Mouse (Mus musculus) forebrain, embryonic 11.5 days (tissue): Measurements from ENCODE around the gene Tcf7. TPM values are rescaled to one million over a fixed set of nuclear protein-coding genes. Genes with fewer than 3 reads are reported as not detected.

ENCODE experiments used
- ATAC-seq: fragments of 200-750 bp; cut with Nextera tagmentation; replicated peaks from 2 replicates; pipeline ENCODE4 v1.8.0; 2017; ENCODE audit warnings: moderate TSS enrichment; ENCODE audit not compliant: low FRiP score
- DNase-seq: peaks from one replicate; pipeline ENCODE4 v3.0.0-alpha.2; 2017; ENCODE audit warnings: low spot score
- H3K27ac ChIP-seq: fragments of 300-500 bp; sonication (generic); 2 replicates; pipeline ENCODE4 v1.5.1; 2014; ENCODE audit warnings: low read depth, low read length
- H3K27me3 ChIP-seq: fragments of 300-500 bp; sonication (generic); 2 replicates; pipeline ENCODE4 v1.6.1; 2014; ENCODE audit warnings: mild to moderate bottlenecking, low read length, mixed read lengths; ENCODE audit not compliant: control insufficient read depth, insufficient read depth
- H3K36me3 ChIP-seq: fragments of 300-500 bp; sonication (generic); 2 replicates; pipeline ENCODE4 v1.6.1; 2014; ENCODE audit warnings: mild to moderate bottlenecking, low read length, moderate library complexity, mixed read lengths; ENCODE audit not compliant: control insufficient read depth, insufficient read depth
- H3K4me1 ChIP-seq: fragments of 300-500 bp; sonication (generic); replicated peaks from 2 replicates; pipeline ENCODE4 v1.6.1; 2014; ENCODE audit warnings: low read length, mixed read lengths; ENCODE audit not compliant: control insufficient read depth, insufficient read depth
- H3K4me2 ChIP-seq: fragments of 300-500 bp; sonication (generic); 2 replicates; pipeline ENCODE4 v1.6.1; 2014; ENCODE audit warnings: low read depth, mild to moderate bottlenecking, low read length, moderate library complexity, mixed read lengths; ENCODE audit not compliant: severe bottlenecking
- H3K4me3 ChIP-seq: fragments of 300-500 bp; sonication (generic); 2 replicates; pipeline ENCODE4 v1.5.1; 2014; ENCODE audit warnings: low read depth, low read length
- H3K9ac ChIP-seq: fragments of 300-500 bp; sonication (generic); 2 replicates; pipeline ENCODE4 v1.6.1; 2014; ENCODE audit warnings: low read length
- H3K9me3 ChIP-seq: fragments of 300-500 bp; sonication (generic); 2 replicates; pipeline ENCODE4 v1.6.1; 2016; ENCODE audit warnings: low read length, mixed read lengths; ENCODE audit not compliant: control insufficient read depth
- WGBS: fragments of 180-500 bp; shearing (Covaris S2); extraction: QIAGEN DNeasy Blood & Tissue Kit; methylation state at CpG from one replicate; pipeline ENCODE4 v1.1.7; 2014; 5-methylcytosine and 5-hydroxymethylcytosine counted together
- polyA plus RNA-seq: library from polyadenylated mRNA; unstranded; fragments of >200 nt; fragmentation: Nextera tagmentation; extraction: Ambion mirVana; gene quantifications from 2 replicates; pipeline ENCODE4 v1.2.1, GENCODE M21; 2014

Gene Tcf7
- polyA plus RNA-seq, 1 experiment from 2014 or later: 9.6 TPM

DNA sequence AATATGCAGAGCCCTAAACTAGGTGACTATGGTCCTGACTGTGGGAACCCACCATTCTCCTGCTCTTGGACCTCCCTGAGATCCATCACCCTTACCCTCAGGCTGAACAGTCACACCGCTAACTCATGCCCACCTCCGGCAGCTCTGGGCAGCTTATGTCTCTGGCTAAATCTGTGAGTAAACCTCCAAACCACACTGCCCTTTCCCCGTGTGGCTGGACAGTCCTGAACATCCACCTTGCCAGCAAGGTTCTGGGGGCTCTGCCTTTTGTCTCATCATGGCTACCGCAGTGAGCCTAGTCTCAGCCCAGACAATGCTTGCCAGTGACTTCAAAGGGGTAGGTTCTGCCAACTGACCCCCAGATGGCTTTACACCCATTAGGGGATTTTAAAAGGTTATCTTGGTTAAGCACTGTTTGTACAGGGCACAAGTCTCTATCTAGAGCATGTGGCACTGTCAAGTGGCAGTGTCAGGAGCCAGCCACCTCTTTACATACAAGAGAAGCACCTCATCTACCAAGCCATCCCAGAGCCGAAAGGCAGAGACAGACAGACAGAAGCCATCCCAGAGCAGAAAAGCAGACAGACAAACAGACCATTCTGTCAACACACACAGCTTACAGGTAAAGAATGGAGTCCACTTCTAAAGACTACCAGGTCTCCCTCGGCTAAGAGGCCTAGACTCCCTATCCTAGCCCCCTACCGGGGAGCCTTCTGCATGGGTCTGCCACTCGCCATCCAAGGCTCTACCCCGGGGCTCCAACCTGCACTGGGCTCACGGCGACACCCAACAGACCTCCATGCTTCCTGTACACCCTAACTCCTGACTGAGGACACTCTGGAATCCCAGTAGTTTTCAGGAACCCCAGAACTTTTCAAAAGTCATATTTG, 2.0 kb downstream of the Tcf7 start:
- 91% methylated on average over 11 of the region's 11 CpGs for WGBS
- H3K9ac ChIP-seq: no peak overlapping the region
- H3K27ac ChIP-seq: no peak overlapping the region
- no peaks in the 10 kb centered on the region for H3K9me3 ChIP-seq
- DNase-seq: no peak
- H3K4me1 ChIP-seq: peaks cover 11% of the 10 kb centered on the region
- H3K27me3 ChIP-seq: peaks cover 28% of the 10 kb centered on the region
- no peak overlapping the region for H3K4me2 ChIP-seq
- no peaks in the 10 kb centered on the region for H3K36me3 ChIP-seq
- ATAC-seq: no peak
- no peak overlapping the region for H3K4me3 ChIP-seq

DNA sequence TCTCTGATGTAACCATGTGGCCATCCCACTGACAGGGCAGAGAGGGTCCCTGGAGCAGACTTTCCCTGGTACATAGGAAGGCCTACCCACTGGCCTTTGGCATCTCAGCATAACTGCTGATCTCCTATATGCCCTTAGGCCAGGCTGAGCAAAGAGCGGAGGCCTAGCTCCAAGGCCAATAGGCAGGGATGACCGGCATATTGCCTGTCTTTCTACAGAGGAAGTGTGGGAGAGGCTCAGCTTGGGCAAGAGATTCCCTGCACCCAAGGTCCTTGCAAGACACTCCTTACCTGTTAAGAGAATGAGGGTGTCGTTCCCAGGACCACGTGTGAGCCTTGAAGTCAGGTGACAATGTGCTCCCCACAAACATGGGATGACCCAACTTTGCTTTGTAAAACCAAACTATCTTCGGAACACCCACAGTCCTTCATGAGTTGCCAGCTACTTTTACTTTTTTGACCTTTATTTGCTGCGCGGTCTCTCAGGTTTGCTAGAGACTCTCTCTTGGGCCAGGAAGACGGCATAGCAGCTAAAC, 3.1 kb downstream of the Tcf7 start:
- ATAC-seq (no peak), DNase-seq (no peak)
- H3K27me3 ChIP-seq: peaks cover 18% of the 10 kb centered on the region
- peaks cover 11% of the 10 kb centered on the region for H3K4me1 ChIP-seq
- 92% methylated on average over 8 of the region's 8 CpGs for WGBS
- H3K9ac ChIP-seq: no peak overlapping the region
- H3K4me2 ChIP-seq: no peak overlapping the region
- no peaks in the 10 kb centered on the region for H3K9me3 ChIP-seq
- no peaks in the 10 kb centered on the region for H3K36me3 ChIP-seq
- no peak overlapping the region for H3K4me3 ChIP-seq
- no peak overlapping the region for H3K27ac ChIP-seq

DNA sequence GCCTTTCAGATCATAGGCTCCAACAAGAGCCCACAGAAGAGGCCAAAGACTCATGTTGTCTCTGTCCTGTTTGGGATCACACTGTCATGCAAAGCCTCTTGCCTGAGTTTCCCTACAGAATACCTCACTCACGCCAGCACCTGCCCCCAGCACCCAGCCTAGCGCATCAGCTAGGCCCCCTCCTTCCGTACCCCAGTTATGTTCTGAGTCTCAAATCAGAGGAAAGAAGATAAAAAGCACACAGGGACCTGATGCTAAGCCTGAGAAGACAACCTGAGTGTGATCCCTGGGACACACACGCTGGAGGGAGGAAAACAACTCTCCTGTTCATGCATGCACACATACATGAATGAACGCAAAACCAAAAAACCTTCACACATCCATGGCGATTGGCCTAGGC, 3.8 kb downstream of the Tcf7 start:
- H3K27me3 ChIP-seq: peaks cover 12% of the 10 kb centered on the region; the same call in 1 of the 2 replicates
- WGBS: 87% methylated on average over 6 of the region's 6 CpGs
- H3K27ac ChIP-seq: no peak overlapping the region
- DNase-seq (no peak), ATAC-seq (no peak)
- no peaks in the 10 kb centered on the region for H3K9me3 ChIP-seq
- no peak overlapping the region for H3K4me3 ChIP-seq
- H3K4me2 ChIP-seq: no peak overlapping the region
- no peaks in the 10 kb centered on the region for H3K36me3 ChIP-seq
- H3K9ac ChIP-seq: no peak overlapping the region
- peaks cover 4% of the 10 kb centered on the region; the same call in 1 of the 2 replicates for H3K4me1 ChIP-seq

DNA sequence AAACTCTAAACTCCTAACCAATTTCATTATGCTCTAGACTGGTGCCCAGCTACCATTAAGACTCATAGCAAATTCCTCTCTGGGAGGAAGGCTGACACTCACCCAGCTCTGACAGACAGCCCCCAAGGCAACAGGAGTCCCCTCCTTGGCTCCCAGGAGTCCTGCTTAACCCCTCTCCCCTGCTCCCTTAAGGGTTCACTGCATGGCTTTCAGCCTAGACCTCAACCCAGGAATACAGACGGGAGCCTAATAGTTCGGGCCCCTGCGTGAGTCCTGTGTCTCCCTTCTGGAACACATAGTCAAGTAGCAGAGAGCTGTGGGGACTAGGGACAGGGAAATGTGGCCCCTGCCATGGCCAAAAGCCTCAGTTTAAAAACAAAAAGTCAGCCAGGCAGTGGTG, 4.7 kb downstream of the Tcf7 start:
- 93% methylated on average over 3 of the region's 3 CpGs for WGBS
- ATAC-seq: no peak
- no peaks in the 10 kb centered on the region for H3K36me3 ChIP-seq
- no peaks in the 10 kb centered on the region for H3K9me3 ChIP-seq
- H3K4me1 ChIP-seq: no peaks in the 10 kb centered on the region; the same call in 1 of the 2 replicates
- peaks cover 8% of the 10 kb centered on the region; the same call in 1 of the 2 replicates for H3K27me3 ChIP-seq
- H3K27ac ChIP-seq: no peak overlapping the region
- H3K4me2 ChIP-seq: no peak overlapping the region
- no peak for DNase-seq
- H3K9ac ChIP-seq: no peak overlapping the region
- H3K4me3 ChIP-seq: no peak overlapping the region

DNA sequence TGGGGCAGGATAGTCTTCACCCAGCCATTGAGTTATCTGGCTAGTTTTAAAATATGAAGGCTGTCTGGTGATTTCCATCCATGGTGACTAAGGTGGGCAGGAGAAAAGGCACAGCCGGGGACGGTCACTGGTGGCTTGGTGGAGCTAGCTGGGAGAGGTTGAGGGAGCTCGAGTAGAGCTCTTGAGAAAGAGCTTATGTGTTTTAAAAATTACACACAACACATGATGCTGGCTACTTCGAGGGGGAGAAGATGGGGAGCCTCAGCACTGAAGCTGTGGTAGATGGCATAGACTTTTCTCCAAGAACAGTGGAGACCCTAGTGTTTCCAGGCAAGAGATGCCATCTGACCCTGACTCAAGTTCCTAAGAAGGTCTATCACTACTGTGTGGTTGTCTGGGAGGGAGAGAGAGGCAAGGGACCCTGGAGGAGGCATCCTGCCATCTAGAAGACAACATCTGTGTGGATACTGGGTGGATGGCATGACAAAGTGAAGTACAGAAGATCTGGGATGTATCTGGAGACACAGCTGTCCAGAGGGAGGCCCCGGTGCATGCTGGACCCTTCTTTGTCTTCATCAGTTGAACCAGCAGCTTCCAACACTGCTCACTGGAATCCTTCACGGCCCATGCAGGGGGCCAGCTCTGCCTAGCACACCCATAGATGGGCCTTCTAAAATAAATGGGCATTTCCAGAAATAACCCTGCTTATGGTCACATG, 5.2 kb downstream of the Tcf7 start:
- Histone ChIP-seq H3K36me3 (no peaks in the 10 kb centered on the region), H3K27me3 (peaks cover 6% of the 10 kb centered on the region; the same call in 1 of the 2 replicates), H3K4me2 (no peak overlapping the region), H3K9ac (no peak overlapping the region), H3K4me1 (no peaks in the 10 kb centered on the region), H3K9me3 (no peaks in the 10 kb centered on the region), H3K27ac (no peak overlapping the region), H3K4me3 (no peak overlapping the region)
- DNase-seq: no peak
- WGBS: 89% methylated on average over 6 of the region's 6 CpGs
- no peak for ATAC-seq

DNA sequence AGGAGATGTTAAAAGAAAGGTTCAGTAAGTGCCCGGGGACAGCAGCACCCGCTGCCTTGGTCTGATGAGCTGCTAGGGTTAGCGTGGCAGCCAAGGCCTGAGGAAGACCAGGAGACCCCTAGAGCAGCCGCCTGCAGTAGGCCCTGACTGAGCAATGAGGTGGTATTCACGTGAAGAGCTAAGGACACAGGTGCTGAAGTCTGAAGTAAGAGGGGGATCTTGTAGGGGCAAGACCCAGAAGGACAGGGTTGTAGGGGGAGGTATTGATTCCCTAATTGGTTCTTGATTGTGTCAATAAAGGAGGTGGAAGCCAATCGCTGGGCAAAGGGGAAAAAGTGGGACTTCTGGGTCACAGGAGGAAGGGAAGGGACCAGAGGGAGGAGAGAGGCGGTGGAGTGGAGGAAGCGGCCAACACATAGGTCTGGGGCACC, 5.8 kb downstream of the Tcf7 start:
- no peak for ATAC-seq
- Histone ChIP-seq H3K4me1 (no peaks in the 10 kb centered on the region), H3K4me2 (no peak overlapping the region), H3K9ac (no peak overlapping the region), H3K27me3 (peaks cover 3% of the 10 kb centered on the region; the same call in 1 of the 2 replicates), H3K4me3 (no peak overlapping the region), H3K9me3 (no peaks in the 10 kb centered on the region), H3K27ac (no peak overlapping the region), H3K36me3 (no peaks in the 10 kb centered on the region)
- WGBS: 90% methylated on average over 8 of the region's 8 CpGs
- no peak for DNase-seq

DNA sequence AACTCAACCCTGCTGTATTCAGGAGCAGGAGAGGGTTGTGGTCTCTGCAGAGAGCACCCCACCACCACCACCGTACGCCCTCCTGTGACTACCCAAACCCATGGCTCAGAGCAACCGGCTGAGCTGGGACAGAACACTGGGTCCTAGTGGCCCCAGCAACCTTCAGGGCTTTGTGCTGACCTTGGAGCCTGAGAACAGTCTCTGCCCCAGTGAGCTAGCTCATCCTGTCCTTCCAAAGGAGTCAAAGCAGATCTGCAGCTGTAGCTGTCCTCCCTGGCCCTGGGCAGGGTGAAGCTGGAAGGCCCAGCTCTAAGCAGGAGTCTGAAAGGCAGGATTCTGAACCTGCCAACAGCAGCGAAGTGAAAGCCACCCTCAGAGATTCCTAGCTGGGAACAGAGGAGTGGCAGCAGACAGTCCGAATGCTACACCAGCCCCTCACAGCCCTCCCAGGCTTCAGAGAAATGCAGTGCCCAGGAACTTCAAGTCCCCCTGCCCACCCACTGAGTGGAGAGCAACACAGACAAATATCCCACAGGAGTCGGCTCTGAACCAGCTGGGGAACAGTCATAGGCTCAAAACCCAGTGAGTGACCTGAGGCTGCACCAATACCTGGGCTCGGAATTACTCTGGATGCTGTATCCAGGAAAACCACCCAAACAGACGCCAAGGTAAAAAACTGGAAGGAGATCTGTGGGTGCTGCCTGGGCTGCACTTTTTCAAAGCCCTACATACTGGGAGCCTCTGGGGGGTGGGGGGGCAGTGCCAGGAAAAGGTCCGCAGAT, 6.8 kb downstream of the Tcf7 start:
- Histone ChIP-seq H3K27ac (no peak overlapping the region), H3K27me3 (no peaks in the 10 kb centered on the region), H3K36me3 (no peaks in the 10 kb centered on the region), H3K4me2 (no peak overlapping the region), H3K4me1 (no peaks in the 10 kb centered on the region), H3K9ac (no peak overlapping the region), H3K9me3 (no peaks in the 10 kb centered on the region), H3K4me3 (no peak overlapping the region)
- ATAC-seq (no peak), DNase-seq (no peak)
- WGBS: 80% methylated on average over 9 of the region's 9 CpGs

DNA sequence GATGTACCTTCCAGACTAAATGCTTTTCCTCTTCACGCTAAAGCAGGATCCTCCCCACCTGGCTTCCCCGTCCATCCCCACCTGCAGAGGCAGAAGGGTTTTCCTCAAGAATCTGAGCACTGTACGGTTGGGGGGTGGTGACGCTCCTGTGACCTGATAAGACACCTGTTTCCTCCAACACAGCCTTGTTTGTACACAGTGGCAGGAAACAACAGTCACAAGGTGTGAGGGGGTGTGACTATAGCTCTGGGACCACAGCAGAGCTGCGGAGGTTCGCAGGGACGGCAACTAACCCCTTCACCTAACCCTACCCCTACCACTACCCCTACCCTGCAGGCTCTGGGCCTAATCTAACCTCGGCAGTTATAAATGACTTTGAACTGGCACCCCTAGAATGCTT, 7.4 kb downstream of the Tcf7 start:
- Histone ChIP-seq H3K27ac (no peak overlapping the region), H3K4me3 (no peak overlapping the region), H3K9me3 (no peaks in the 10 kb centered on the region), H3K27me3 (no peaks in the 10 kb centered on the region), H3K9ac (no peak overlapping the region), H3K4me2 (no peak overlapping the region), H3K36me3 (no peaks in the 10 kb centered on the region), H3K4me1 (no peaks in the 10 kb centered on the region)
- WGBS: 83% methylated on average over 8 of the region's 8 CpGs
- no peak for ATAC-seq
- no peak for DNase-seq
